7 mouse cellular contexts compared by ENCODE assay signal in the genomic region with DNA sequence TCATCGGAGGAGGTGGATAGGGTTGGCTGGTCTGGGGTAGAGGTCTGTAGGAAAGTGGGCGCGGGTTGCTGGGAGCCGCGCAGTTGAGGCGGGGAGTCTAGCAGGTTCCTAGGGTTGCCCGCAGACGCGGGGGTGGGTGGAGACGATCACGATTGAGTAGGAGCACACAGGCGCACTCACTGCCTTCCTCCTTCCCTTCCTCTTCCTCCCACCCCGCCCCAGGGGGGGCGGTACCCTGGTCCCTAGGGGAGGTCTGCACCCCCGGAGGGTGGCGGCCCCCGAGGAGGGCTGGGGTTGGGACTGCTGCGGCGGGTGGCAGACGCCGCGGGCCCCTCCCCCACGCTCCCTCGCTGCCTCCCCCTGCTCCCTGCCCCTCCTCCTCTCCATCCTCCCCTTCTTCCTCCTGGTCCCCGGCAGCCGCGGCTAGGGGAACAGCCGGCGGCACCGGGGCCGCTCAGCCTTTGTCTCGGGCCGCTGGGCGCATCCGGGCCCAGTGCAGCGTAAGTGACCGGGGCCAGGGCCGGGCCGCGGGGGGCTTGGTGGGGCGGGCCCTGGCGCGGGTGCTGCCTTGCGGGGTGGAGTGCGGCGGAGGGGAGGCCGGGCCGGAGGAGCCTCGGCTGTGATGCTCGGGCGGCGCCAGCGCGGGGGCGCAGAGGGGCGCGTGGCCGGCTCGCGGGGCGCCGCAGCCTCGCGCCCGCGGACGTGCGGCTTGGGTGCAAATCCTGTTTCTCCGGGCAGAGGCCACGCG. TPM values are rescaled to one million over a fixed set of nuclear protein-coding genes. Genes with fewer than 3 reads are reported as not detected.
DNase-seq lines count a peak whose midpoint lies in the region; ATAC-seq and TF ChIP-seq lines count a peak whose summit lies in the region.

Gene Gpr45 (plus strand): TSS at position 139 of the 748 bp plus-strand sequence.

- H3K36me3 ChIP-seq in forebrain, embryonic 11.5 days (ENCODE audit: control insufficient read depth, insufficient read depth, low read length): no peaks in the 10 kb centered on the region
- no peaks in the 10 kb centered on the region for H3K36me3 ChIP-seq in megakaryocyte, embryonic 14.5 days (replicated peaks; ENCODE audit: low read length)
- no peaks in the 10 kb centered on the region for H3K36me3 ChIP-seq in small intestine, adult 2 months (ENCODE audit: control insufficient read depth, insufficient read depth, low read length)

- no peak for TF ChIP-seq POLR2A in small intestine, adult 2 months (IDR thresholded peaks at IDR 0.05; ENCODE audit: low read depth, low read length)

- H3K9me3 ChIP-seq in forebrain, embryonic 11.5 days (ENCODE audit: control insufficient read depth, low read length): no peaks in the 10 kb centered on the region
- H3K9me3 ChIP-seq in megakaryocyte, embryonic 14.5 days: no peaks in the 10 kb centered on the region; the same call in 1 of the 2 replicates

- H3K9ac ChIP-seq in forebrain, embryonic 11.5 days (ENCODE audit: low read length): peak within 1 kb of the TSS; percentile 98

- ATAC-seq in forebrain, embryonic 11.5 days (replicated peaks; ENCODE audit: low FRiP score): peak; percentile 91

- no peaks in the 10 kb centered on the region for H3K27me3 ChIP-seq in forebrain, embryonic 11.5 days (ENCODE audit: control insufficient read depth, insufficient read depth, low read length)
- H3K27me3 ChIP-seq in megakaryocyte, embryonic 14.5 days (replicated peaks): peaks cover 53% of the 10 kb centered on the region
- peaks cover 15% of the 10 kb centered on the region for H3K27me3 ChIP-seq in small intestine, adult 2 months (ENCODE audit: control insufficient read depth, insufficient read depth, low read length)

- peak within 1 kb of the TSS; percentile 67 for H3K4me2 ChIP-seq in forebrain, embryonic 11.5 days (ENCODE audit: low read depth, low read length, severe bottlenecking)

- DNase-seq in Muller cell, postnatal 12 days (ENCODE audit: inconsistent ontology term): peak; percentile 64
- DNase-seq in brain, embryonic 18.5 days (ENCODE audit: low read depth, low spot score): peak; percentile 50
- peak; percentile 88 for DNase-seq in forebrain, embryonic 11.5 days (ENCODE audit: low spot score)
- DNase-seq in heart, postnatal 4 days: peak; percentile 32
- peak; percentile 46 to 79 for DNase-seq in left cerebral cortex, adult 8-10 months (ENCODE audit: low spot score in 2 of 2)

- peak within 1 kb of the TSS; percentile 82 for H3K4me3 ChIP-seq in forebrain, embryonic 11.5 days (ENCODE audit: low read depth, low read length)
- H3K4me3 ChIP-seq in megakaryocyte, embryonic 14.5 days (replicated peaks): peak within 1 kb of the TSS; percentile 92
- peak within 1 kb of the TSS; percentile 45 for H3K4me3 ChIP-seq in small intestine, adult 2 months (ENCODE audit: low read depth, low read length)

- peak within 1 kb of the TSS; percentile 74 for H3K27ac ChIP-seq in forebrain, embryonic 11.5 days (ENCODE audit: low read depth, low read length)
- no peak within 1 kb of the TSS for H3K27ac ChIP-seq in small intestine, adult 2 months (ENCODE audit: insufficient read depth, low read depth, low read length)

- TF ChIP-seq CTCF in small intestine, adult 2 months (IDR thresholded peaks at IDR 0.05; ENCODE audit: extremely low read depth, insufficient read length, insufficient replicate concordance, low read depth, low read length): no peak

- H3K4me1 ChIP-seq in forebrain, embryonic 11.5 days (replicated peaks; ENCODE audit: control insufficient read depth, insufficient read depth, low read length): no peaks in the 10 kb centered on the region; the same call in 1 of the 2 replicates
- H3K4me1 ChIP-seq in megakaryocyte, embryonic 14.5 days: peaks cover 13% of the 10 kb centered on the region
- H3K4me1 ChIP-seq in small intestine, adult 2 months (ENCODE audit: control insufficient read depth, insufficient read depth, insufficient read length, low read length): no peaks in the 10 kb centered on the region

- WGBS in forebrain, embryonic 11.5 days: 1% methylated on average over 50 of the region's 71 CpGs
- WGBS in small intestine, adult 2 months: 2% methylated on average over 65 of the region's 71 CpGs

RNA-seq across cellular contexts. Expression of gene Gpr45, which starts in this region (rescaled TPM):
- 15.0 and 15.2 TPM in 2 replicates for polyA plus RNA-seq in forebrain, embryonic 11.5 days (2014; fragmentation: Nextera tagmentation; extraction: Ambion mirVana)
- 1 to 10 TPM in 1 of 2 experiments, under 1 TPM in 1; 0.81 to 1.4 TPM for total RNA-seq in heart, postnatal 4 days (2021)
- 10 to 100 TPM; 13.8 to 17.9 (median 16.9) TPM for total RNA-seq in left cerebral cortex, adult 8-10 months (2022)
- 0.17 TPM in 1 of 2 replicates, not detected in the other for polyA plus RNA-seq in megakaryocyte, embryonic 14.5 days (2012; ENCODE audit: insufficient read depth, low replicate concordance)
- polyA plus RNA-seq in small intestine, adult 2 months (2012; rRNA removed): 0.09 and 0.48 TPM in 2 replicates

Comparison
In these comparisons a context has a peak if more than half of its experiments do, and no peak if none do; other contexts are left out.
1. RNA of gene Gpr45 (total RNA-seq): 13.8 to 17.9 TPM in left cerebral cortex, adult 8-10 months; 0.81 to 1.4 TPM in heart, postnatal 4 days; every median in the first group is over 4 times any median in the second.
2. RNA of gene Gpr45 (polyA plus RNA-seq): 15.0 to 15.2 TPM in forebrain, embryonic 11.5 days; 0.09 to 0.48 TPM in small intestine, adult 2 months and 0.17 TPM in megakaryocyte, embryonic 14.5 days; every median in the first group is over 10 times any median in the second.
3. DNase-seq: peak in every context shown above with its lines; median percentile 88 in forebrain, embryonic 11.5 days; 64 in Muller cell, postnatal 12 days; 62 in left cerebral cortex, adult 8-10 months; 50 in brain, embryonic 18.5 days; 32 in heart, postnatal 4 days.
4. Peak in every context shown above with its lines, with median percentiles within 50 percentile points of each other: H3K4me3 ChIP-seq.